Mouse (Mus musculus): ENCODE results near the gene Mug2. TPM values are rescaled to one million over a fixed set of nuclear protein-coding genes. Genes with fewer than 3 reads are reported as not detected.

Gene Mug2
- polyA plus RNA-seq (2017; shearing (Covaris generic)), result not detected

DNA sequence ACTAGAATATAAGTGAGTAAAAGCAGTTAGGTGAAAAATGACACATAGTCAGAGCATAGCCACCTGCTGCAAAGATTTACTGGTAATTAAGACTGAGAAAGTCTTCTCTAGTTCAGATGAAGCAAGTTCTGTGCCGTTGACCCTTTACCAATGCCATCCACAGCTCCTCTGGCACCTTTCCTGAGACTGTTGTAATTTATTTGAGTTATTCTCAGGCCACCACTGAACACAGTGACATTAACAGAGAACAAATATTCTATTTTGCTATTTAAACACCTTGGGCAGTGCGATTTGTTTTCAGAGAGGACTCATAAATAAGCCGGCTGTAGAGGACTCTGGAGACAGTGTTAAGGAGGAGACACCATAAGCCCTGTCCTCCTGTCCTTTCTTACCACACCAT, at the start of gene Mug2:
TSS of gene Mug2 (plus strand) at position 301 of the 400 bp plus-strand sequence.

Other genes with a start within 250 kb of the Mug2 start
- not detected for gene Mug1, start 168.2 kb upstream of the Mug2 start, polyA plus RNA-seq (2017; shearing (Covaris generic))

All from activated CD4-positive, CD25-positive, alpha-beta regulatory T cell, adult 9 weeks (primary cell).